Mouse (Mus musculus) thymus, adult 2 months (tissue): ENCODE data around the gene Krt6b.

ENCODE experiments used
- CTCF ChIP-seq: fragments of 200-500 bp; IDR thresholded peaks from 2 replicates; pipeline ENCODE4 v1.5.1; 2012; ENCODE audit warnings: mild to moderate bottlenecking, control low read depth, low read length, moderate library complexity, borderline replicate concordance; ENCODE audit not compliant: control insufficient read depth, poor library complexity, insufficient read depth; ENCODE audit errors: extremely low read depth
- POLR2A ChIP-seq: fragments of 200-500 bp; IDR thresholded peaks from 2 replicates; pipeline ENCODE4 v1.6.1; 2012; ENCODE audit warnings: mild to moderate bottlenecking, low read length, control low read depth, moderate library complexity; ENCODE audit not compliant: control insufficient read depth, poor library complexity, insufficient read depth; ENCODE audit errors: extremely low read depth

DNA sequence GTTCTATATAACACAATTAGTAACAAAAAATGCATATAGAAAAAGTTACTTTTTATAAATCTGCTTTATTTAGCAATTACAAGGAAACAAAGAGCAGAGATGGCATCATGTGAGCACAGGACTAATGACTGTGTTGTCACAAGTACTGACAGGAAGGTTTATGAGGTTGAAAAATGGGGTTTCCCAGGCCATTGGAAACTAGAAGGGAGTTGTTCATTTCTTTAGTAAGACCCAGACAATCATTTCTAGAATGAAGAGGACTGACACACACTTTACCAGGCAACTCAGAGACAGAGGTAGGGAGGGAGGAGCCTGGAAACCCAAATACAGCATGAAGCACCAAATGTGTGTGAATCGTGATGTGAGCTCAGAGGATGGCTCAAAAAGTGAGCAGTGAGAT is 4.1 kb downstream of the Krt6b start:
- no peak for TF ChIP-seq CTCF
- no peak for TF ChIP-seq POLR2A
